Mouse (Mus musculus): ENCODE measurements around the gene 4930404N11Rik.

Gene 4930404N11Rik

GRCm38 (mm10) chr10:81401521-81402226 is 36.1 kb upstream of the 4930404N11Rik start:
- peak; percentile 81 for DNase-seq (ENCODE audit: low read depth, low spot score)

DNA sequence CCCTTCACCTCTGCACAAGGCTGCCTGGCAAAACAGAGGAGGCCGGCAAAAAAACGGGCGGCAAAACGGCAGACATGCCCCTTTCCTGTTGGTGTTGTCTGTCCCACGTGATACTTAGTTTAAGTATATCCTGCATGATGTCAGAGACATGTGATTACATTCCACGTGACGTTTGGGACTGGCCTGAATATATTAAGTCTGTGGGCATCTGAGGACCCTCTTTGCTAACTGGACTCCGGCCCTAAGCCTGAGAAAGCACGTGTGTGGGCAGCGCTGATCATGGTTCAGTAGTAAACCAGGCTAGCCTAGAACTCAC is 35.5 kb upstream of the 4930404N11Rik start:
- DNase-seq (ENCODE audit: low read depth, low spot score) = peak; percentile 52

DNA sequence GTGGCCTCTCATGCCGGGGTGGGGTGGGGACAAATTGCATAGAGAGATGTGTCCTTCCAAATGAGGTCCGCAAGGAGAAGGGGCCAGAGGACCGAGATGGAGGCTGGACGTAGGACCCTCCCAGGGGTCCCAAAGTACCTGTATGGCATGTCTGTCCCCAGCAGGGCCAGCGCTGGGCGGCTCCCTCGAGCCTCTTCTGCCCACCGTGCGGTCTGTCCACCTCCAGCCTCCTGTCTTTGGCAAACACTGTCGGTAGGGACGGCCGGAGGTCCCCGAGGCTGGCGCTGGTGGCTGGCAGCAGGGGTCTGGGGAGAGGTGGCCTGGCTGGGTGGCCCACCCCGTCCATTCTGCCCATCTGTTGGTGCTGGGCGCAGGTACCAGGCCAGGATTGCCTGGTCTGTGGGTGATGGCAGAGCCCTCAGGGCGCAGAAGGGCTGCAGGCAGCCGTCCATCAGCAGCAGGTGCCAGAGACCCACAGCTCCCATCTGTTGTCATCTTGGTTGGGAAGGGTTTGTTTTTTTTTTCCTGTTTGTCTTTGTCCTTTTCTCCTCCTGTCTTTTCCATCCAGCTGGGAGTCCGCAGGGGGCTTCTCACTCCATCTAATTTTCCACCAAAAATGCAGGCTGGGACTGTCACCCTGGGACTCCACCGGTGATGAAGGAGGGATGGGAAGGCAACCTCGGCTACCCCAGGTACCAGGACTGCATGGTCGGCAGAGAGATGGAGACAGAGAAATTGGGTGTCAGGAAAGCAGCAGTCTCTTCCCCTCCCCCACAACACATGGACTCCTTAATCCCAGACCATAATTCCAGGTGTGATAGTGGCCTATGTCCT is 35.0 kb upstream of the 4930404N11Rik start:
- no peak for DNase-seq (ENCODE audit: low read depth, low spot score)

- DNase-seq (ENCODE audit: low read depth, low spot score) = no peak
Observed at GRCm38 (mm10) chr10:81399798-81400308, 34.2 kb upstream of the 4930404N11Rik start.

DNA sequence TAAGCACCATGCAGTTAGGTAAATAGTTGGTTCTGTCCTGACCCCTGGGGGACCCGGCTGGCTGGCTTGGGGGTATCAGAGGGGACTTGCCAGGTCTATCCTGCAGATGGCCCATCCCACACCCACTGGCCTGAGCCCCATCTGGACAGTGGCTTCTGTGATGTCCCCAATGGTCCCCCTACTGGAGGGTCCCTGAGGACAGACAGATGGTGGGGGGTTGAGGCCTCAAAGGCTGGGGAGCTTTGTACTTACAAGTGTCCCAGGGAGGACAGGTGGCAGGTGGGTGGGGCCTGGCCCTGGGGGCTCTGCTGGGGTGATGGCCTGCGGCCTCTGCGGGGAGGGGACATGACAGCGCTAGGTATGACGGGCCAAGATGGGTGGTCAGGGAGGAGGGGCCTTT is 33.7 kb upstream of the 4930404N11Rik start:
- DNase-seq (ENCODE audit: low read depth, low spot score) = no peak

DNA sequence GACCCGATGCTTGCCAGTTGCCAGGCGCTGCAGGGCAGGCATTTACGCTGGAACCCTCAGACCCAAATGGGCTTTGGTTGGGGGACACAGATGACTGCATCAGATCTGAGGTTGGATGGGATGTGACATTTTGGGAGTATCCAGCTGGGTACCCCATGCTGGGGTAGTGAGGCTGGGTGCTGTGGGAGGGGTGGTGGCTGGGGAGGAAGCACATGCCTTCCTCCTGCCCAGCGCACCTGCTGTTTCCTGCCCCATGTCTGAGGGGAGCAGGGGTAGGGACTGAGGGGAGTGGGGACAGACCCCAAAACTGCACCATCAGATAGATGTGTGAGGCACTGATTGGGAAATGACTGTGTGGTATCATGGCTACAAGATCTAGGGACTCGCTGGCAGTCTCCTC is 31.1 kb upstream of the 4930404N11Rik start:
- DNase-seq (ENCODE audit: low read depth, low spot score) = no peak

DNA sequence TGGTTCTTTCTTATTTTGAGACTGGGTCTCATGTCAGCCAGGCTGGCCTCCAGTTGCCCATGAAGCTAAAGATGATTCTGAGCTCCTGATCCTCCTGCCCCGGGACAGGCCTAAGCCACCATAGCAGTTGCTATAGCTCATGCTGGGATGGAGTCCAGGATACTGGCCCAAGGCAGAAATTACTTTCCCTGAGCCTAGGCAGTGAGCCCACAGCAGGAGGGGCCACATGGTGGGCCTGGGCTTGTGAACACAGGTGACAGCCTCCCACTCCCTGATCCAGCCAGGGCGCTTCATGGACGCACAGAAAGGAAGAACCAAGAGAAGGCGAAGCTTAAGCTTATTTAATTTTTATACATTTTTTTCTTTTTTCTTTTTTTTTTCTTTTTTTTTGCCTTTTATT is 30.2 kb upstream of the 4930404N11Rik start:
- DNase-seq (ENCODE audit: low read depth, low spot score) = no peak

- DNase-seq (ENCODE audit: low read depth, low spot score) = peak; percentile 80
Observed at GRCm38 (mm10) chr10:81395127-81395526, 29.5 kb upstream of the 4930404N11Rik start.

DNA sequence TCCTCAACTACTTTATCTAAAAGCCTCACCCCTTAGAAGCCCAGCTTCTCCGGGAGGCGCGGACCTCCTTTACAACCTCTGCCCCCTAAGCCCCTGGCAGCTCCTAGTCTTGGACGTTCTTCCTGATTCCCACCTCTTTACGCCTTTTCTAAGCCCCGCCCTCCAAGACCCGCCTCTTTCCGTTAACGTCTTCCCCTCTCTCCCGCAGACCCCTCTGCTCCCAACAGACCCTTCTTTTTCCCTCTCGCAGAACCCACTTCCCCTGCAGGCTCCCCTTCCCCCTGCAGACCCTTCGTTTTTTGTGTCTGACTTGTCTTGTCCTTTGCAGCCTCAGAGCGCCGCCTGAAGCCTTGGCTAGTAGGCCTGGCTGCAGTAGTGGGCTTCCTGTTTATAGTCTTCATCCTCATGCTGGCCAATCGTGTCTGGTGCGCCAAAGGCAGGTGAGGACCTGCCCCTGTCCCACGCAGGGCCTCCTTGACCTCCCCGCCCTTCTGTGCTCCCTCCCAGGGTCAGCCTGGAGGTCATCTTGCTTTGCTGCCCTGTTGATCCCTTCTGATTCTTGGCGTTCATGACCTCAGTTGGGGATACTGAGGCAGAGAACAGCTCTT is 27.9 kb upstream of the 4930404N11Rik start:
- no peak for DNase-seq (ENCODE audit: low read depth, low spot score)

GRCm38 (mm10) chr10:81392781-81393185 is 27.2 kb upstream of the 4930404N11Rik start, which contains the start of gene Smim24:
Smim24 (plus strand) TSS chr10:81393051.
- no peak for DNase-seq (ENCODE audit: low read depth, low spot score)

DNA sequence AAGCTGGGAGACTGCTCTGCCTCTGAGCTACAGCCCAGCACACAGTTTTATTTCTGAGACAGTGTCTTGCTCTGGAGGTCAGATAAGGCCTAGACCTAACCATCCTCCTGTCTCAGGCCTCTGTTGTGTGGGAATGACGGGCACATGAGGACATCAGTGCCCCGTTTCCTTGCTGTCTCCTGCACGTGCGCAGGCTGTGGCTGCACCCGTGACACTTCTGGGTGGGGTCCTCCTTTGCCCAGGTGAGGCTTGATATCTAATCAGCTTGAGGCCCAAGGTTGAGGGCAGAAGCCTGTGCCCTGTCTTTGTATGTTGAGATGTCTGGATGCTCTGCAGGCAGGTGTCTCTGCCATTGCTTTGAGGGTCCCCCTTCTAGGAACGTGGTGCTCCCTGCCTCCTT is 26.7 kb upstream of the 4930404N11Rik start:
- DNase-seq (ENCODE audit: low read depth, low spot score) = no peak

DNA sequence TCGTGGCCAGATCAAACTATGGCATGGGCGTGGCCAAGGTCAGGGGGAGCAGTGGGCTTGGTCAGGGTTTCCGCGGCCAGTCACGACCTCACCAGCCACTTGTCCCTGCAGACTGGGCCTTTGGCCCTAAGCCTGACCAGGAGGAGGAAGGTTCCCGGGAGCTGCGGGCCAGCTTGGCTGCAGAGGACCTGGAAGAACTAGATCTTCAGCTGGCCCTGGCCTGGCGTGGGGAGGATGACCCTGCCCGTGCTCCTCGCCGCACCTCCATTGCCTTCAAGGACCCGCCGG is 25.0 kb upstream of the 4930404N11Rik start:
- no peak for DNase-seq (ENCODE audit: low read depth, low spot score)

- DNase-seq (ENCODE audit: low read depth, low spot score) = peak; percentile 62
Observed at GRCm38 (mm10) chr10:81389801-81390677, 24.4 kb upstream of the 4930404N11Rik start.

GRCm38 (mm10) chr10:81389373-81389772 is 23.8 kb upstream of the 4930404N11Rik start:
- DNase-seq (ENCODE audit: low read depth, low spot score) = no peak

DNA sequence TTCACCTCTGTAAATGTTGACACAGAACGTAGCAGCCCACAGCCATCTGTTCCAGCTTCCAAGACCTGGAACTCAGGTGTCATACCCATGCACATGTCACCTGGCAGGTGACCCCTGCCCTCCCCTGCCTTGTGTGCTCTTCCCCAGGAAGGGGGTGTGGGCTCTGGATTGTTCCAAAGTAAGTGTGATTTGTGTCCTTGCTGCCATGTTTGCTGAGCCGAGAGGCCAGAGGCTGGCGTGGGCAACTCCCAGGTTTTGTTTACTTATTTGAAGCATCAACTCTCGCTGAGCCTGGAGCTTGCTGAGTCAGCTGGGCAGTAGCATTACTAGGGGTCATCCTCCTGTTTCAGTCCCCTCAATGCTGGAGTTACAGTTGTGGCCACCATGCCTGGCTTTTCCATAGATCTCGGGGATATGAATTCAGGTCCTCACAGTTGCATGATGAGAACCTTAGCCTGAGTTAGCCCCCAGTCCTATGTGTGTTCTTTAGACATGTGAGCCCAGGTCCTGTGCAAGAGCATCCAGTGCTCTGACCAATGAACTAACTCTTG is 23.0 kb upstream of the 4930404N11Rik start, which contains the start of gene Gm48552:
Gene Gm48552, plus strand, starts transcription at position 501 of the 551 bp plus-strand sequence.
- DNase-seq (ENCODE audit: low read depth, low spot score) = no peak

- DNase-seq (ENCODE audit: low read depth, low spot score) = no peak
Observed at GRCm38 (mm10) chr10:81387716-81388115, 22.1 kb upstream of the 4930404N11Rik start.

DNA sequence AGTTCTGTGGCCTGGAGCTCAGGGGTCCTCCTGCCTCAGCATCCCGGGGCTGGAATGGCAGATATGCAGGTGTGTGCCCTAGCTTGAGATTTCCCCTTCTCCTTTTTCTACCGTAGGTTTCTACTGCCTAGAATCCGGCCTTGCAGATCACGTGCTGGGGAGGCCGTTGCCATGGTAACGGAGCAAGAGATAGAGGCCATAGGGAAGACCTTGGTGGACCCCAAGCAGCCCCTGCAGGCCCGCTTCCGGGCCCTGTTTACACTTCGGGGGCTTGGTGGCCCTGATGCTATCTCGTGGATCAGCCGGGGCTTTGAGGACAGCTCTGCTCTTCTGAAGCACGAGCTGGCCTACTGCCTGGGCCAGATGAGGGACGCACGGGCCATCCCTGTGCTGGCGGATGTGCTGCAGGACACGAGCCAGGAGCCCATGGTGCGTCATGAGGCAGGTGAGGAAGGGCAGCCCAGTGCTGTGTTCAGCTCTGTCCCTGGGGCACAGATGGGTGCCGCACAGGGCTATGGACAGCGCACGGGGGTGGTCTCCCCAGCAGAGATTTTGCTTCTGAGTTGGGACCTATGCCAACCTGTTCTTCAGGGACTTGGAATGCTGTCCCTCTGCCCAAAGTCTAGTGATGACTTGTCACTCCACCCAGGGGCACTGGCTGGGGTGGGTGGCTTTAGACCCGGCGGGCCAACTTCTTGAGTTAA is 20.1 kb upstream of the 4930404N11Rik start:
- DNase-seq (ENCODE audit: low read depth, low spot score) = no peak

- DNase-seq (ENCODE audit: low read depth, low spot score) = no peak
Observed at GRCm38 (mm10) chr10:81384605-81384982, 19.0 kb upstream of the 4930404N11Rik start.

DNA sequence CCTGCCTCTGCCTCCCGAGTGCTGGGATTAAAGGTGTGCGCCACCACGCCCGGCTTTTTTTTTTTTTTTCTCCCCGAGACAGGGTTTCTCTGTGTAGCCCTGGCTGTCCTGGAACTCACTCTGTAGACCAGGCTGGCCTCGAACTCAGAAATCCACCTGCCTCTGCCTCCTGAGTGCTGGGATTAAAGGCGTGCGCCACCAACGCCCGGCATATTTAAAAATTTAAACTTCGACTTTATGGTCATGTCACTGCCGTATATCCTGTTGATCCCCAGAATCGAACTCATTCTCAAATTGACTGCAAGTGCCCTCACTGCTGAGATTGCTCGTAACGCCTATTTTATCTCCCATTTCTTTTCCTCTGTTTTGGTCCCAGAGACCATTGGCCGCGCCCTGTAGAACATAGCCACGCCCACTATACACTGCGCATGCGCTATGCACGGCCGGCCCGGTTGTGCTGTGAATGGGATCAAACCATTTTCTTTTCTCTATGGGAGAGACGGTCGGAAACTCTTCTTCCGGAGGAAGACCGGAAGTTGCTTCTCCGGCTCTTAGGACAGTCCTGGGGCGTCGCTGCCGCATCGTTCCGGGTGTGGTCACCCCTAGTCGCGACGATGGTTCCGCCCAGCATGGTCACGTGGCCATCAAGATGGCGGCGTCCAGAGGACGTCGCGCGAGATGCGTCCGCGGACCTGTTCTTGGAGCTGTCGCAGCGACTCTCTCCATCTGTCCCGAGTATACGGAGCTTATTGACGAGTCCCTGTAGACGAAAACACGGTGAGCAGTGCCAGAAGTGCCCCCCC is 18.4 kb upstream of the 4930404N11Rik start, which contains the start of the genes Dohh and Gm48551:
Gene Dohh, plus strand, starts transcription at position 627 of the 803 bp plus-strand sequence.
Gene Gm48551, plus strand, starts transcription at position 665 of the 803 bp plus-strand sequence.
- DNase-seq (ENCODE audit: low read depth, low spot score) = peak; percentile 97

DNA sequence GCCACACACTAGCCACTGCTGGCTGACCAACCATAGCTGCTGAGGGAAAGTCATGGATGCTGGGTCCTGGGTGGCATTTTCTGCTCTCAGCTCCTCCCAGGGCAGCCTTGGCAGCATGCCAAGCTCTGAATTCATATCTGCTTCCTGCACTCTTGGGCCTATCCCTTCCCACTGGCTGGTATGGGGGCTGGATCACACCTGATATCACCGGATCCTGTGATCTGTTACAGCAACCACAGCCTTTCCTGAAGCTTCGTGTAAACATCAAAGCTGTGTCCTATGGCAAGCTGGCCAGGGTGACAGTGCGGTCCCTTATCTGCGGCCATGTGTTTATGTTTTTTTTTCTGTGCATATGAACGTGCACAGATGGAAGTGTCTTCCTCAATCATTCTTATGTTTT is 16.4 kb upstream of the 4930404N11Rik start:
- no peak for DNase-seq (ENCODE audit: low read depth, low spot score)

Measured in forelimb bud, embryonic 11.5 days (tissue).